Mouse (Mus musculus) heart, postnatal 0 days (tissue): ENCODE data around the gene Scgb1b30.

Experiments used
- CTCF ChIP-seq: IDR thresholded peaks from 2 replicates; pipeline ENCODE4 v1.5.1; 2016; ENCODE audit warnings: antibody characterized with exemption, control low read depth, low read depth
- EP300 ChIP-seq: IDR thresholded peaks from 2 replicates; pipeline ENCODE4 v1.6.1; 2016; ENCODE audit warnings: antibody characterized with exemption, low read depth

DNA sequence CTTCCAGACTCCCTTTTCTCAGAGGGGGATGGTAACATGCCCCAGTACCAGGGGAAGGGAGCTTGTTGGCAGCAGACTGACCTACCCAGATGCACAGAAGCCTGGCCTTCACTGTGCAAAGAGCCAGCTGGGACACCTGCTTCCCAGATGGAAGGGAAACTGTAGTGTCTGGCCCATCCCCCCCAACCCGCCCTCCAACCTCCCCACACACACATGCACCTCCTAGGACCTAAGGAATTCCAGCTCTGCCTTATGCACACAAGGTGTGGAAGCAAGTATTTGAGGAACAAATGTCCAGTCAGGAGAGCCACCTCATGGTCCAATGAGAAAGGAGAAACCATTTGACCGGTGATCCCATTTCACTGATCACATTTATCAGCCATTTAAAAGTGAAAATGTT is 39.1 kb downstream of the Scgb1b30 start:
- TF ChIP-seq CTCF (no peak), EP300 (no peak)
